Comparison of ENCODE assay signal across 39 mouse cellular contexts in genomic region chr4:107135663-107136062, GRCm38 (mm10). TPM values are rescaled to one million over a fixed set of nuclear protein-coding genes. Genes with fewer than 3 reads are reported as not detected.
DNase-seq lines count a peak whose midpoint lies in the region; ATAC-seq and TF ChIP-seq lines count a peak whose summit lies in the region.
"Had no signal": no experiment of that assay in that cellular context is flagged by ENCODE, and none has a peak within 500 bp of the region (broad histone marks: within the 10 kb centered on the region; RNA-seq: fewer than 3 reads in every experiment).

No protein-coding gene starts in this region.

- peaks cover 11% of the 10 kb centered on the region for H3K4me1 ChIP-seq in hindbrain, postnatal 0 days (ENCODE audit: insufficient read depth, low read length)
- H3K4me1 ChIP-seq in hindbrain, embryonic 11.5 days (replicated peaks; ENCODE audit: control insufficient read depth, insufficient read depth, low read length): peaks cover 11% of the 10 kb centered on the region
- H3K4me1 ChIP-seq in limb, embryonic 11.5 days (ENCODE audit: control insufficient read depth, insufficient read depth, low read length): peaks cover 57% of the 10 kb centered on the region

- H3K9ac ChIP-seq in hindbrain, postnatal 0 days (replicated peaks; ENCODE audit: low read length): no peak overlapping the region
- H3K9ac ChIP-seq in hindbrain, embryonic 11.5 days (ENCODE audit: low read depth, low read length): no peak overlapping the region
- H3K9ac ChIP-seq in limb, embryonic 11.5 days (ENCODE audit: low read length): no peak overlapping the region
- H3K9ac ChIP-seq: embryonic facial prominence, embryonic 15.5 days; forebrain, embryonic 13.5 days; heart, embryonic 12.5 days; hindbrain, embryonic 14.5 days; limb, embryonic 15.5 days; liver, embryonic 14.5 days; neural tube, embryonic 15.5 days had no signal

- ATAC-seq in cerebellum, adult (ENCODE audit: insufficient number of reproducible peaks, low FRiP score, low TSS enrichment): no peak
- no peak for ATAC-seq in hindbrain, postnatal 0 days
- no peak for ATAC-seq in hindbrain, embryonic 11.5 days (ENCODE audit: low FRiP score)
- no peak for ATAC-seq in limb, embryonic 11.5 days (ENCODE audit: insufficient number of reproducible peaks, low FRiP score, low TSS enrichment, low read depth)
- ATAC-seq: forebrain, embryonic 13.5 days; inflammation-experienced regulatory T-cells, adult 6 months; Patski had no signal

- WGBS in hindbrain, postnatal 0 days: 57% methylated on average over 5 of the region's 5 CpGs
- 76% methylated on average over 5 of the region's 5 CpGs for WGBS in hindbrain, embryonic 11.5 days
- WGBS in limb, embryonic 11.5 days: 69% methylated on average over 5 of the region's 5 CpGs

- H3K4me2 ChIP-seq in hindbrain, postnatal 0 days (ENCODE audit: low read depth, low read length): no peak overlapping the region
- H3K4me2 ChIP-seq in hindbrain, embryonic 11.5 days (replicated peaks; ENCODE audit: low read depth, low read length): no peak overlapping the region
- no peak overlapping the region for H3K4me2 ChIP-seq in limb, embryonic 11.5 days (ENCODE audit: low read depth, severe bottlenecking)
- H3K4me2 ChIP-seq: embryonic facial prominence, embryonic 15.5 days; forebrain, embryonic 13.5 days; heart, embryonic 12.5 days; hindbrain, embryonic 14.5 days; limb, embryonic 15.5 days; neural tube, embryonic 15.5 days had no signal

- H3K27ac ChIP-seq in hindbrain, postnatal 0 days: no peak overlapping the region
- no peak overlapping the region for H3K27ac ChIP-seq in hindbrain, embryonic 11.5 days (ENCODE audit: low read depth, low read length)
- H3K27ac ChIP-seq in layer of hippocampus, adult 2 months: peak overlapping the region; percentile 44; the same call in 1 of the 2 replicates
- peak overlapping the region; percentile 52; the same call in 1 of the 2 replicates for H3K27ac ChIP-seq in limb, embryonic 11.5 days (replicated peaks; ENCODE audit: low read depth, low read length)
- H3K27ac ChIP-seq: embryonic facial prominence, embryonic 10.5 days; embryonic facial prominence, embryonic 15.5 days; forebrain, embryonic 13.5 days; heart, adult 2 months; hindbrain, embryonic 14.5 days; limb, embryonic 15.5 days; liver, embryonic 14.5 days; macrophage; neural tube, embryonic 15.5 days had no signal

- TF ChIP-seq CTCF in hindbrain, postnatal 0 days (IDR thresholded peaks at IDR 0.05; ENCODE audit: low read depth): no peak
- no peak for TF ChIP-seq CTCF in layer of hippocampus, adult 2 months (conservative IDR thresholded peaks at IDR 0.05)

- no peaks in the 10 kb centered on the region for H3K36me3 ChIP-seq in hindbrain, postnatal 0 days (ENCODE audit: insufficient read depth, low read length)
- H3K36me3 ChIP-seq in hindbrain, embryonic 11.5 days (ENCODE audit: control insufficient read depth, insufficient read depth, low read length): no peaks in the 10 kb centered on the region
- no peaks in the 10 kb centered on the region for H3K36me3 ChIP-seq in limb, embryonic 11.5 days (ENCODE audit: control insufficient read depth, insufficient read depth, low read length)
- H3K36me3 ChIP-seq: neural tube, embryonic 15.5 days had no signal

- H3K9me3 ChIP-seq in hindbrain, postnatal 0 days (ENCODE audit: low read length): no peaks in the 10 kb centered on the region
- no peaks in the 10 kb centered on the region for H3K9me3 ChIP-seq in hindbrain, embryonic 11.5 days (ENCODE audit: control insufficient read depth, low read length)
- H3K9me3 ChIP-seq in limb, embryonic 11.5 days (ENCODE audit: control insufficient read depth, low read length): no peaks in the 10 kb centered on the region
- H3K9me3 ChIP-seq: embryonic facial prominence, embryonic 10.5 days; embryonic facial prominence, embryonic 15.5 days; forebrain, embryonic 13.5 days; G1E; heart, embryonic 12.5 days; limb, embryonic 15.5 days; neural tube, embryonic 15.5 days had no signal

- H3K4me3 ChIP-seq in hindbrain, postnatal 0 days (ENCODE audit: low read length): no peak overlapping the region
- no peak overlapping the region for H3K4me3 ChIP-seq in hindbrain, embryonic 11.5 days (ENCODE audit: low read depth, low read length)
- H3K4me3 ChIP-seq in layer of hippocampus, adult 2 months: no peak overlapping the region
- no peak overlapping the region for H3K4me3 ChIP-seq in limb, embryonic 11.5 days (ENCODE audit: low read depth, low read length)
- H3K4me3 ChIP-seq: embryonic facial prominence, embryonic 10.5 days; embryonic facial prominence, embryonic 15.5 days; forebrain, embryonic 13.5 days; heart, adult 2 months; heart, embryonic 12.5 days; limb, embryonic 15.5 days; neural tube, embryonic 15.5 days had no signal

- DNase-seq in cerebellum, adult 9-10 months: peak; percentile 33
- peak; percentile 42 for DNase-seq in hindbrain, postnatal 0 days (ENCODE audit: low spot score)
- no peak for DNase-seq in hindbrain, embryonic 11.5 days (ENCODE audit: low spot score)
- no peak for DNase-seq in layer of hippocampus, adult 2 months (ENCODE audit: low spot score in 2 of 2)
- DNase-seq in layer of hippocampus, postnatal 14 days (ENCODE audit: low spot score in 2 of 2): no peak
- DNase-seq in limb, embryonic 11.5 days (ENCODE audit: low spot score): no peak
- no peak for DNase-seq in frontal cortex, postnatal 36 days (ENCODE audit: low spot score in 2 of 2)
- DNase-seq: adrenal gland, postnatal 10 days; cerebellum, adult 8-10 months; heart, adult 2 months; heart, postnatal 4 days; kidney, adult 18-20 months; kidney, postnatal 25 days; lung, adult 2 months; lung, postnatal 10 days; midbrain, embryonic 14.5 days; retina, postnatal 1 day; right cerebral cortex, postnatal 25 days; thymus, postnatal 14 days had no signal

- no peaks in the 10 kb centered on the region for H3K27me3 ChIP-seq in hindbrain, postnatal 0 days (ENCODE audit: insufficient read depth, low read length)
- H3K27me3 ChIP-seq in hindbrain, embryonic 11.5 days (ENCODE audit: control insufficient read depth, insufficient read depth, low read length): no peaks in the 10 kb centered on the region
- H3K27me3 ChIP-seq in limb, embryonic 11.5 days (ENCODE audit: control insufficient read depth, insufficient read depth, low read length): no peaks in the 10 kb centered on the region
- H3K27me3 ChIP-seq: embryonic facial prominence, embryonic 15.5 days; forebrain, embryonic 13.5 days; limb, embryonic 15.5 days; neural tube, embryonic 15.5 days; Patski had no signal

RNA-seq across cellular contexts. Expression of gene Cdcp2, which starts 39.0 kb away (rescaled TPM):
- total RNA-seq in hindbrain, postnatal 0 days (2014; rRNA removed): 0.68 TPM in 1 of 2 replicates, not detected in the other
- polyA plus RNA-seq in hindbrain, postnatal 0 days (2015; fragmentation: Nextera tagmentation; extraction: Ambion mirVana): 0.13 TPM in 1 of 2 replicates, not detected in the other
- polyA plus RNA-seq in hindbrain, embryonic 11.5 days (2014; fragmentation: Nextera tagmentation; extraction: Ambion mirVana): 0.13 and 0.20 TPM in 2 replicates
- not detected for total RNA-seq in layer of hippocampus, adult 2 months (2021)
- not detected for total RNA-seq in layer of hippocampus, postnatal 14 days (2021)
- polyA plus RNA-seq in limb, embryonic 11.5 days (2014; fragmentation: Nextera tagmentation; extraction: Ambion mirVana): not detected in 2 replicates
- total RNA-seq: gastrocnemius, adult 18-20 months; gastrocnemius, postnatal 4 days; heart, adult 2 months; heart, postnatal 4 days; left cerebral cortex, postnatal 14 days; megakaryocyte-erythroid progenitor cell, adult 5-6 weeks had no signal
- polyA plus RNA-seq: embryonic facial prominence, embryonic 15.5 days; forebrain, embryonic 13.5 days; G1E; heart, adult 2 months; heart, embryonic 12.5 days; heart, postnatal 0 days; hindbrain, embryonic 14.5 days; inflammation-experienced regulatory T-cells, adult 6 months; limb, embryonic 15.5 days; liver, embryonic 14.5 days; lung, adult 2 months; macrophage; midbrain, embryonic 14.5 days; neural tube, embryonic 15.5 days; Patski; stomach, embryonic 16.5 days; urinary bladder, adult 2 months had no signal

RNA-seq across cellular contexts. Expression of gene Tmem59, which starts 42.5 kb away (rescaled TPM):
- 178 and 200 TPM in 2 replicates for total RNA-seq in hindbrain, postnatal 0 days (2014; rRNA removed)
- polyA plus RNA-seq in hindbrain, postnatal 0 days (2015; fragmentation: Nextera tagmentation; extraction: Ambion mirVana): 393 and 422 TPM in 2 replicates
- 387 and 390 TPM in 2 replicates for polyA plus RNA-seq in hindbrain, embryonic 11.5 days (2014; fragmentation: Nextera tagmentation; extraction: Ambion mirVana)
- total RNA-seq in layer of hippocampus, adult 2 months (2021): 100 to 1,000 TPM; 207 TPM
- total RNA-seq in layer of hippocampus, postnatal 14 days (2021): 100 to 1,000 TPM; 187 to 193 TPM
- polyA plus RNA-seq in limb, embryonic 11.5 days (2014; fragmentation: Nextera tagmentation; extraction: Ambion mirVana): 295 TPM in 2 replicates

RNA-seq across cellular contexts. Expression of gene Tceanc2, which starts 43.3 kb away (rescaled TPM):
- 5.4 and 8.0 TPM in 2 replicates for total RNA-seq in hindbrain, postnatal 0 days (2014; rRNA removed)
- polyA plus RNA-seq in hindbrain, postnatal 0 days (2015; fragmentation: Nextera tagmentation; extraction: Ambion mirVana): 17.3 and 23.4 TPM in 2 replicates
- polyA plus RNA-seq in hindbrain, embryonic 11.5 days (2014; fragmentation: Nextera tagmentation; extraction: Ambion mirVana): 21.1 and 26.4 TPM in 2 replicates
- 10 to 100 TPM; 14.6 to 18.0 TPM for total RNA-seq in layer of hippocampus, adult 2 months (2021)
- total RNA-seq in layer of hippocampus, postnatal 14 days (2021): 10 to 100 TPM; 19.6 to 21.1 TPM
- polyA plus RNA-seq in limb, embryonic 11.5 days (2014; fragmentation: Nextera tagmentation; extraction: Ambion mirVana): 19.1 and 20.3 TPM in 2 replicates

Comparison
In these comparisons a context has a peak if more than half of its experiments do, and no peak if none do; other contexts are left out.
1. DNase-seq: peak in cerebellum, adult 9-10 months (single experiment) and hindbrain, postnatal 0 days (single experiment); none in hindbrain, embryonic 11.5 days (single experiment), layer of hippocampus, adult 2 months (0 of 2), layer of hippocampus, postnatal 14 days (0 of 2), limb, embryonic 11.5 days (single experiment) and frontal cortex, postnatal 36 days (0 of 2).
2. H3K27ac ChIP-seq: peak in layer of hippocampus, adult 2 months (single experiment) and limb, embryonic 11.5 days (single experiment); none in hindbrain, postnatal 0 days (single experiment) and hindbrain, embryonic 11.5 days (single experiment).